Mouse (Mus musculus): Measurements from ENCODE around the gene Pcif1. TPM values are rescaled to one million over a fixed set of nuclear protein-coding genes. Genes with fewer than 3 reads are reported as not detected.
A peak's percentile ranks its signal among the peaks of the same experiment; 100 is the strongest.

The Pcif1 gene
- polyA plus RNA-seq, 1 experiment, result 18.3 TPM

- TF ChIP-seq POLR2A (IDR thresholded peaks at IDR 0.05; ENCODE audit: low read depth, low read length) (no peak), CTCF (IDR thresholded peaks at IDR 0.05; ENCODE audit: borderline replicate concordance, insufficient read depth, low read length) (no peak)
- H3K4me3 ChIP-seq (ENCODE audit: insufficient read depth, low read length), result no peak overlapping the region
- H3K27ac ChIP-seq (ENCODE audit: insufficient read depth, low read length), result no peak overlapping the region
- H3K4me1 ChIP-seq (ENCODE audit: control insufficient read depth, insufficient read depth, low read length), result no peaks in the 10 kb centered on the region
These were observed 34.3 kb downstream of the Pcif1 start for GRCm38 (mm10) chr2:164913428-164913786.

GRCm38 (mm10) chr2:164916820-164917219 is 37.7 kb downstream of the Pcif1 start:
- no peak overlapping the region for H3K27ac ChIP-seq (ENCODE audit: insufficient read depth, low read length)
- no peak overlapping the region for H3K4me3 ChIP-seq (ENCODE audit: insufficient read depth, low read length)
- TF ChIP-seq CTCF (IDR thresholded peaks at IDR 0.05; ENCODE audit: borderline replicate concordance, insufficient read depth, low read length) (no peak), POLR2A (IDR thresholded peaks at IDR 0.05; ENCODE audit: low read depth, low read length) (no peak)
- H3K4me1 ChIP-seq (ENCODE audit: control insufficient read depth, insufficient read depth, low read length), result no peaks in the 10 kb centered on the region

DNA sequence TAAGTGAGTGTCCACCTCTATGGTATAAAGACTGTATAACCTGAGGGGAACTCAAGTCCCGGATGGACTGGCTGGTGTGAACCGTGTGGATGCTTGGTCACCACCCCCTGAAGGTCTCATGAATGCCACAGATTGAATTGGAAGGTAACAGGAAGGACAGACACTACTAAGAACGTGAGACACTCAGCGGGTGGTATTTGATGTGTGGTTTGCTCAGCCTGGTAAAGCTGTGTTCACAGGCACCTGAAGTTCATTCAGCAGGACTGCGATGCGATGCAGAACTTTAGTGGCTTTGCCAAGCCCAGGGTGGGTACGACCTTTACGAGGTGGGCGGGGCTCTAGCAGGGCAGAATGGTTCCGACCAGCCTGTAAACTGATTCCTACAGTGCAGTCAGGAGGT is 38.3 kb downstream of the Pcif1 start:
- H3K4me3 ChIP-seq (ENCODE audit: insufficient read depth, low read length), result no peak overlapping the region
- TF ChIP-seq CTCF (IDR thresholded peaks at IDR 0.05; ENCODE audit: borderline replicate concordance, insufficient read depth, low read length) (no peak), POLR2A (IDR thresholded peaks at IDR 0.05; ENCODE audit: low read depth, low read length) (no peak)
- H3K27ac ChIP-seq (ENCODE audit: insufficient read depth, low read length), result no peak overlapping the region

DNA sequence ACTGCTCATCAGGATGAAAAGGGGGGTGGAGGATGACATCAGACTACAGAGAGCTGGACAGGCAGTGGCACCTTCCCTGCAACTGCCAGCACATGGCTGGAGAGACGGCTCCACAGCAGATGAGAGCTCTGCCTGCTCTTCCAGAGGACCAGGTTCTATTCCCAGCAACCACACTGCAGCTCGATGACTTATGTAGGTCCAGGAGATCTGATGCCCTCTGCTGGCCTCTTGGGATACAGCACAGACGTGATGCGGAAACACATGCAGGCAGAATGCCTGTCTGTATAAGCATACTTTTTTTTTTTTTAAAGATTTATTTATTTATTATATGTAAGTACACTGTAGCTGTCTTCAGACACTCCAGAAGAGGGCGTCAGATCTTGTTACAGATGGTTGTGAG is 39.2 kb downstream of the Pcif1 start:
- Histone ChIP-seq H3K4me3 (ENCODE audit: insufficient read depth, low read length) (no peak overlapping the region), H3K4me1 (ENCODE audit: control insufficient read depth, insufficient read depth, low read length) (no peaks in the 10 kb centered on the region), H3K27ac (ENCODE audit: insufficient read depth, low read length) (no peak overlapping the region)
- TF ChIP-seq POLR2A (IDR thresholded peaks at IDR 0.05; ENCODE audit: low read depth, low read length) (no peak), CTCF (IDR thresholded peaks at IDR 0.05; ENCODE audit: borderline replicate concordance, insufficient read depth, low read length) (peak; percentile 54; the same call in 1 of the 2 replicates)

More for the DNA sequence above, 38.3 kb downstream of the Pcif1 start:
- H3K4me1 ChIP-seq (ENCODE audit: control insufficient read depth, insufficient read depth, low read length), result no peaks in the 10 kb centered on the region

- TF ChIP-seq CTCF (IDR thresholded peaks at IDR 0.05; ENCODE audit: borderline replicate concordance, insufficient read depth, low read length) (no peak), POLR2A (IDR thresholded peaks at IDR 0.05; ENCODE audit: low read depth, low read length) (no peak)
- H3K27ac ChIP-seq (ENCODE audit: insufficient read depth, low read length), result no peak overlapping the region
- no peaks in the 10 kb centered on the region for H3K4me1 ChIP-seq (ENCODE audit: control insufficient read depth, insufficient read depth, low read length)
- no peak overlapping the region for H3K4me3 ChIP-seq (ENCODE audit: insufficient read depth, low read length)
These were observed 42.9 kb downstream of the Pcif1 start for GRCm38 (mm10) chr2:164921984-164922383.

GRCm38 (mm10) chr2:164923291-164923690 is 44.2 kb downstream of the Pcif1 start:
- TF ChIP-seq CTCF (IDR thresholded peaks at IDR 0.05; ENCODE audit: borderline replicate concordance, insufficient read depth, low read length), result no peak
- TF ChIP-seq POLR2A (IDR thresholded peaks at IDR 0.05; ENCODE audit: low read depth, low read length), result no peak
- Histone ChIP-seq H3K4me3 (ENCODE audit: insufficient read depth, low read length) (no peak overlapping the region), H3K4me1 (ENCODE audit: control insufficient read depth, insufficient read depth, low read length) (no peaks in the 10 kb centered on the region), H3K27ac (ENCODE audit: insufficient read depth, low read length) (no peak overlapping the region)

- Histone ChIP-seq H3K27ac (ENCODE audit: insufficient read depth, low read length) (no peak overlapping the region), H3K4me1 (ENCODE audit: control insufficient read depth, insufficient read depth, low read length) (no peaks in the 10 kb centered on the region), H3K4me3 (ENCODE audit: insufficient read depth, low read length) (no peak overlapping the region)
- TF ChIP-seq POLR2A (IDR thresholded peaks at IDR 0.05; ENCODE audit: low read depth, low read length), result no peak
- peak; percentile 90 for TF ChIP-seq CTCF (IDR thresholded peaks at IDR 0.05; ENCODE audit: borderline replicate concordance, insufficient read depth, low read length)
These were observed 45.2 kb downstream of the Pcif1 start for GRCm38 (mm10) chr2:164924100-164924857.

GRCm38 (mm10) chr2:164930706-164931581 is 51.8 kb downstream of the Pcif1 start:
- Histone ChIP-seq H3K4me1 (ENCODE audit: control insufficient read depth, insufficient read depth, low read length) (no peaks in the 10 kb centered on the region), H3K27ac (ENCODE audit: insufficient read depth, low read length) (no peak overlapping the region), H3K4me3 (ENCODE audit: insufficient read depth, low read length) (no peak overlapping the region)
- no peak for TF ChIP-seq CTCF (IDR thresholded peaks at IDR 0.05; ENCODE audit: borderline replicate concordance, insufficient read depth, low read length)
- no peak for TF ChIP-seq POLR2A (IDR thresholded peaks at IDR 0.05; ENCODE audit: low read depth, low read length)

DNA sequence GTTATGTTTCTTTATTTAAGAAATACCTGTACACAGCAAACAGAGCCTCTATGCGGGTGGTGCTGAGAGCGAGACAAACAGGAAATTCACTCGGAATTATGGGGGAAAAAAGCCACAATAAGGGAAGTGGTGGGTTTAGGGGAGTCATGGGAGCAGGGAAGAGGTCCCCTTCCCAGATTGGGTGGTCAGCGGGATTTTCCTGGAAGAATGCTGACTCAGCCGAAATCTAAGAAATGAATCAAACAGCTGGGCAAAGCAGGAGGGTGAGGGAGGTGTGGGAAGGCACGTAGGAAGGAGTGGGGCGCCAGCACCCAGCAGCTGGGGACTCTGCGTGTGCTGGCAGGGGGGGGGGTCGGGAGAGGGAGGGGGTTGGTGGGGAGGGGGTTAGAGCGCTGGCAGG is 54.4 kb downstream of the Pcif1 start:
- H3K4me3 ChIP-seq (ENCODE audit: insufficient read depth, low read length), result no peak overlapping the region
- H3K27ac ChIP-seq (ENCODE audit: insufficient read depth, low read length), result no peak overlapping the region
- H3K4me1 ChIP-seq (ENCODE audit: control insufficient read depth, insufficient read depth, low read length), result no peaks in the 10 kb centered on the region
- TF ChIP-seq CTCF (IDR thresholded peaks at IDR 0.05; ENCODE audit: borderline replicate concordance, insufficient read depth, low read length), result no peak
- TF ChIP-seq POLR2A (IDR thresholded peaks at IDR 0.05; ENCODE audit: low read depth, low read length), result no peak

GRCm38 (mm10) chr2:164935991-164936390 is 56.9 kb downstream of the Pcif1 start:
- no peak overlapping the region for H3K27ac ChIP-seq (ENCODE audit: insufficient read depth, low read length)
- H3K4me1 ChIP-seq (ENCODE audit: control insufficient read depth, insufficient read depth, low read length), result no peaks in the 10 kb centered on the region
- no peak overlapping the region for H3K4me3 ChIP-seq (ENCODE audit: insufficient read depth, low read length)
- TF ChIP-seq POLR2A (IDR thresholded peaks at IDR 0.05; ENCODE audit: low read depth, low read length) (no peak), CTCF (IDR thresholded peaks at IDR 0.05; ENCODE audit: borderline replicate concordance, insufficient read depth, low read length) (no peak)
